Mouse (Mus musculus): ENCODE results near the gene Pramef20.
"Not testable (repeated sequence)": the region's sequence is repeated elsewhere in the genome, so short reads cannot be mapped to it uniquely, and the experiment has no call there.

The Pramef20 gene

DNA sequence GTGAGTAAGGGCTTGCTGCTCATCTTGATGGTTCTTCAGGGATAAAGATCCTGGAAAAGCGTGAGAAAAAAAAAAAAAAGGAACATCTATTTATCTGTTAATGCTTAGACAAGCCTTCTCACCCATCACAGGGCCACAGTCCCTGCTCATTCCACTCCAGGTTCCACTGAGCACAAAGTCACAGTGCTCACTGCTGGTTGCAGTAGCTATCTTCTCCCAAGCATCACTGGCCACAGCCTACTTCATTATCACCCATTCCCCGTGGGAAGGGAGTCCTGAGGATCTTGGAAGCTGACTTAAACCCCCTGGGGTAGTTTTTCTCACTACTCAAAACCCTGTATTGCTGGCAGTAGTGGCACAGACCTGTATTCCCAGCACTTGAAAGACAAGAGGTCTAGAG lies at the start of gene Pramef20:
Gene Pramef20 (minus strand): TSS at position 23 of the 400 bp plus-strand sequence.
- no peak for DNase-seq

DNA sequence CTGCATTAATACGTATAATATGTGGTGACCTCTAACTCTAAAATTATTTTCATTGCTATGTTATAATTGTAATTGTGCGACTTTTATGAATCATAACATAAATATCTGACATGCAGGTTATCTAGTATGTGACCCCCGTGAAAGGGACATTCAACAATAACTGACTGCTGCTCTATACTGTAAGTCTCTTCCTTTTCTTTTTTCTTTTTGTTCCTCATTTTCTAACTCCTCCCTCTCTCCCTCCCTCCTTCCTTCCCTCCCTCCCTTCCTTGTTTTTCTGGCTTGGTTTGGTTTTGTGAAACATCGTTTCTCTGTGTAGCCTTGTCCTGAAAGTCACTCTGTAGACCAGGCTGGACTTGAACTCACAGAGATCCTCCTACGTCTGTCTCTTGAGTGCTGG lies 46.9 kb upstream of the Pramef20 start:
- DNase-seq: no peak

DNA sequence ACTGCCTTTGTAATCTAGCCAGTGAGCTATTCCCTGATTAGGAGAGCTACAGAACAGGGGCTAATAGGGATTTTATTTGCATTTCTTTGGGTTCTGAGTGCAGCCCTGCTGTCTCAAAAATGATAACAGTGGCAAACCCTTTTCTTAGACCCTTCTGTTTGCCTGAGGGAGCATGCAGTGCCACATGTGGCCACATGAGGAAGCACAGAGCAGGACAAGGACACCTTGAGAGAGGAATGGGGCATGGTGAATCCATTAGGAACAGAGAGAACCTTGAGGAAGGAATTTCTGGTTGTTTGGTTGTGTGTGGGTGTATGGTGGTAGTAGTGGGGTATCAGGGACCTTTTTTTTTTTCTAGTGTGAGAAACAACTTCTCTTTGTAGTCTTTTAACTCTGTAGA lies 42.9 kb upstream of the Pramef20 start:
- no peak for DNase-seq

DNA sequence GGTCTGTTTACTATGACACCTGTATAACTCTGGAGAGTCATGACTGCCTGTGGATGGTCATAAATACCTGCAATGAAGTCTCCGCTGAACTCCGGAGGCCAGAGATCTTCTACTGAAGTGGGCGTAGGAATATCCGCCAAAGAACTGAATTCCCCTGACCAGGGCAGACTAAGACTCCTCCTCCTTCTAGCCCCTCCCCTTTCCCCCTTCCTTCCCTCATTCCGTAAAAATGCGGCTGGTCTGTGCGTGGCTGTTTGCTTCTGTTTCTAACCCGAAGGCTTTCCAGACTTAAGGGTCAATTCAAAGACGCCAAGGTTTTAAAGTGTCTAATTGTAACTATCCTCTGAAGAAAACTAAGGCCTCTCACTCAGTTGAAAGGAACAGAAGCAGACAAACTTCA lies 30.6 kb upstream of the Pramef20 start, which contains the start of gene Pramef12:
Gene Pramef12 (minus strand): TSS at position 175 of the 400 bp plus-strand sequence.
- DNase-seq: no peak

DNA sequence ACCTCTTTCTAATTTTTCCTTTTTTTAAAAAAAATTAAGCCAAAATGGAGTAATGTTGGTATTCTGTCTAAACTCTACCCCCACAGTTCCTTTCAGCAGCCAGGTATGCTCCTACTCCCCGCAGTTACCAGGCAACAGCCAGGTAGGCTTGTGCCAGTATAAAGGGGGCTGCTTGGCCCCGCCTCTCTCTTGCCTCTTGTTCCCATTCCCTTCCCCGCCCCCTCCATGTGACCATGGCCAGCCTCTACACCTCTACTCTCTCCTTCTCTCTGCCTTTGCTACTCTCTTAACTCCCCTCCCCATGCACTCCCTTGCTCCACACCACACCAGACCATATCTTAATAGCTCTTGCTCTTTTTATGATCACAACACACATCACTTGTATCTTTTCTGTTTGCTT lies 28.5 kb upstream of the Pramef20 start:
- no peak for DNase-seq

DNA sequence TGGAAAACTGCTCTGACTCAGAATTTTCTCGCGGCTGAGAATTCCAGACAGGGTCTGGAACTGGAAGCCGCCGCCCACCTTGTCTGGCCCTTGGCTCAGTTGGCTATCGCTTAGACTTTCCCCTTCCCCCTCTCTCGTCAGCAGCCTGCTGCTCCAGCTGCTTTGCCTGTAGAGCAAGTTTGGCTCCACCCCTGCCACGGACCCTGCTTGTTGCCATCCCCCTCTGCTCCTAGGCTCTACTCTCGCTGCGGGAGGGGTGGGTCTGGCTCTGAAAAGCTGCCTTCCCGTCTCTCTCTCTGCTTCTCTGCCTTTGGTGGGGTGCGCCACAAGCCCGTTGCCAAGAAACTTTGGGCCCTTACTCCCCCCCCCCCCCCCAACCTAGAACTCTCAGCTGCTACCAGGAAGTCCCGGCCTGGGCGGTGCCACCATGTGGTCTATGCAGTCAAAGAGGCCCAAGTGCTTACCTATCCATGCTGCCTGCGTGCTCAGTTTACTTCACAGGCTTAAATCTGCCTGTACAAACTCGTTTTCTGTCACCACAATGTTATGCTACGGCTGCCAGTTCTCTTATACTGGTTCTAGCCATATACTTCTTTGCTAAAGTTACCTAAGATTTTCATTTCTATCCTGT lies 26.8 kb upstream of the Pramef20 start:
- peak; percentile 51 for DNase-seq

DNA sequence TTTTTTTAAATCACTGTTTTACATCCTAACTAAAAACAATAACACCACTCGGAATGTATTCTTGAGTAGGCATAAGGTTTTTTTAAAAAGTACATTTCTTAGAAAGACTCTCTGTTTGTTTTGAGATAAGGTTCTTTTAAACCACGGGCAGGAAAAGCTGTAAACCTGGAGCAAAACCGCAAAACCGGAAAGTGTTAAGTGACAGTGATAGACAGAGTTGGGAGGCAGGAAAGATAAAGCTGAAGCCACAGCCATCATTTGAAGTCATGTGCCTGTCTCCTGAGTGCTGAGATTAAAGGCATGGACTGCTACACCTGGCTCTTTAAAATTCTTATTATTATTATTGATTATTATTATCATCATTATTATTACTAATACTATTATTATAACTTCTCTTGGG lies 25.0 kb upstream of the Pramef20 start:
- DNase-seq: no peak

DNA sequence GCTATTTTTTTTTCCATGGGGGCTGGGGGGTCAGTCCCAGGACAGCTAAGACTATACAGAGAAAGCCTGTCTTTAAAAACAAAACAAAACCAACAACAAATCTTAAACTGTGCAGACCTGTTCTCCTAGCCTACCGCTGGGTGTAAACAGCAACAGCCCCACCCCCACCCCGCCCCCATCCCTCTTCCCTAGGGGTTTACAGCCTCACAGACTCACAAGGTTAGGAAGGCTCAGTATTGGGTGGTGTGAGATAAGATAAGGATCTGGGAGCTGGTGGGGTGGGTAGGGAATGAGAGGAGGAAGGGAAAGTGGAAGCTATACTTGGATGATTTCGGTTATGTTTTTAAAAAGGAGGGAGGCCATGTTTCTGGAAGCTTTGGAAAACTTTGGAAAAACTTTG lies 18.6 kb upstream of the Pramef20 start:
- no peak for DNase-seq

DNA sequence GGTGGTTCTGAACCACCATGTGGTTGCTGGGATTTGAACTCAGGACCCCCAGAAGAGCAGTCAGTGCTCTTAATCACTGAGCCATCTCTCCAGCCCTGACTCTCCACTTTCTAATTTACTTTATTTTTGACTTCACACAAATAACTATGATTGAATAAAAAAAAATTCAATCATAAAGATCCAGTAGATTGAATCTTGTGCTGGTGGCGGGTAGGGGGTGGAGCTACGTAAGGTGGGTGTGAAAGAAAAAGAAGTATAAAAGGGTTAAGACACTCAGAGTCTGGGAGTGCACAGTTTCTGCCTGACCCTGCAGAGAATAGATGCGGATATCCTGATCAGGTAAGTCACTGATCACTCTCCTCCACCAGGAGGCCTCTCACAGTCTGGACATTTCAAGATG lies 20.1 kb downstream of the Pramef20 start, which contains the start of gene Gm13119:
Gene Gm13119 (plus strand): TSS at position 301 of the 400 bp plus-strand sequence.
- DNase-seq: not testable (repeated sequence)

DNA sequence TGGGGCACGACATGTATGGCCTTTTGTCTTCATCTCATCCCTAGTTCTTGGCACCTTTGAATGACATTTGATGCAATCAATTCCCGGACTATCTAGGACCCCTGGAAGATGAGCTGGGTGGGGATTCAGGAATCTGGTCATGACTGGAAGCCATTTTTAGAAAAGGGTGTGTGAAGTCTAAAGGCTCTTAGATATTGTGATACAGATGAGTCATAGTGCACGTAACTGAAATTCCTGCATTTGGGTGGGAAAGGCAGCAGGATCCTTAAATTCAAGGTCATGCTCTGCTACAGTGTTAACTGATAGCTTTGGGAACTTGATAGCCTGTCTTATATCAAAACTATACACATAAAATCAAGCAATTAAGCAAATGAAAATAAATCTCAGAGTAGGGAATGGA lies 41.9 kb downstream of the Pramef20 start:
- not testable (repeated sequence) for DNase-seq

DNA sequence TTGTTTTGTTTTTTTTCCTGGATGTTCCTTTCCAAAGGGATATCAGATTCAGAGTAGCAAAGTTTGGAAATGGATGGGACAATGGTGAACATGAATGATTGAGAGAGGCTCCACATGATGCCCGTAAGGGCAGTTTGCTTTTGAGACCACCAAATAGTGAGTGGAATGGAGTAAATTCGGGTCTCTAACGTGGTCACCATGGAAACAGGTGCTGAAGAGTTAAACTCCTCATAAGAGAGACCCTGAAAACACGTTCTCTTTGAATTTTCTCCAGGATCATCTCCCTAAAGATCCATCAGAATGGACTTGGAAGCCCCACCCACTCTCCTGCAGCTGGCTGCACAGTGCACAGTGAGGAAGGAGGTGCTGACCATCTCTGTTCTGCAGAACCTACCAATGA lies 47.8 kb downstream of the Pramef20 start, which contains the start of gene Gm13128:
Gene Gm13128 (plus strand): TSS at position 301 of the 400 bp plus-strand sequence.
- not testable (repeated sequence) for DNase-seq

All from liver (tissue).